Mouse (Mus musculus) adrenal gland, postnatal 14 days (tissue): Measurements from ENCODE around the gene Thap4. TPM values are rescaled to one million over a fixed set of nuclear protein-coding genes. Genes with fewer than 3 reads are reported as not detected.
"Not testable (repeated sequence)": the region's sequence is repeated elsewhere in the genome, so short reads cannot be mapped to it uniquely, and the experiment has no call there.

Source experiments
- DNase-seq: peaks from one replicate; pipeline ENCODE4 v3.0.0; 2021; ENCODE audit warnings: mixed read lengths
- long read RNA-seq, 2 experiments: library from polyadenylated mRNA; stranded (forward); transcript quantifications; one replicate each; pipeline ENCODE4 v2.0.0; 2021
- total RNA-seq: library from RNA; stranded (reverse); gene quantifications from 2 replicates; pipeline ENCODE4 v1.2.3, GENCODE M21; 2021

Thap4 gene
- 42.6 and 45.8 TPM in 2 replicates for total RNA-seq
- long read RNA-seq, experiment 1, full-length matches to known transcripts: 28 of 31 reads
- long read RNA-seq, experiment 1, partial matches to known transcripts: 2 of 31 reads
- long read RNA-seq, experiment 1, other reads (novel, unspliced or antisense): 1 of 31 reads
- long read RNA-seq, experiment 2, full-length matches to known transcripts: 16 of 18 reads
- long read RNA-seq, experiment 2, partial matches to known transcripts: 2 of 18 reads
- long read RNA-seq, experiment 2, other reads (novel, unspliced or antisense): 0 of 18 reads

DNA sequence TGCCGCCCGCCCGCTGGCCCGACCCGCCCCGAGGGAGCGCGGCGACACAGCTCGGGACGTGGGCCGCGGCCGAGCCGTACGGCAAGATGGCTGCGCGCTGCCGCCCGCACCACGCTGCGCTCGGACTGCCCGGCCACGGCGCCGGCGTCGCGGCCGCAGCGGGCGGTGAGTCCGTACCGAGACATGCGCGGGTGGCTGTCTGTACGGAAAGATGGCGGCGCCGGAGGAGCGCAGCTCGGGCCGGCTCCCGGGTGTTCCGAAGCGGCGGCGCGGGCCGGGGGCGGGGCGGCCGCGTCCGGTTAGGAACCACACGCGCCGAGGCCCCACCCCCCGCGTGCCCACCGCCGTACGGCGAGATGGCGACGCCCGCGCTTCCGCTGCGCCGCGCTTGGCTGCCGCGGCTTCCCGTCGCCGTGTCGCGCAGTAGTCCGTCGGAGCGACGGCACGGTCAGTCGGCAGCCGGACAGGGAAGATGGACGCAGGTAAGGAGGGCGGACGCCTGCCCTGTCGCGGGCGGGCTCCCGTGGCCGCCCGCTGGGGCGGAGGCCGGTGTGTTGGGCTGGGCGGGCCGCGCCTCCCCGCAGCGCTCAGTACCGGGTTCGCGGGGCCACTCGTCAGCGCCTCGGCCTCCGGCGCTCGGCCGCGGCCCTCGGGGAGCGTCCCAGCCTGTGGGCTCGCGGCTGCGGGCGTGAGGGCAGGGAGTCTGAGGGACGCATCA, at the start of gene Thap4:
Gene Thap4, minus strand, starts transcription at position 292 of the 718 bp plus-strand sequence.
- peak; percentile 96 for DNase-seq

DNA sequence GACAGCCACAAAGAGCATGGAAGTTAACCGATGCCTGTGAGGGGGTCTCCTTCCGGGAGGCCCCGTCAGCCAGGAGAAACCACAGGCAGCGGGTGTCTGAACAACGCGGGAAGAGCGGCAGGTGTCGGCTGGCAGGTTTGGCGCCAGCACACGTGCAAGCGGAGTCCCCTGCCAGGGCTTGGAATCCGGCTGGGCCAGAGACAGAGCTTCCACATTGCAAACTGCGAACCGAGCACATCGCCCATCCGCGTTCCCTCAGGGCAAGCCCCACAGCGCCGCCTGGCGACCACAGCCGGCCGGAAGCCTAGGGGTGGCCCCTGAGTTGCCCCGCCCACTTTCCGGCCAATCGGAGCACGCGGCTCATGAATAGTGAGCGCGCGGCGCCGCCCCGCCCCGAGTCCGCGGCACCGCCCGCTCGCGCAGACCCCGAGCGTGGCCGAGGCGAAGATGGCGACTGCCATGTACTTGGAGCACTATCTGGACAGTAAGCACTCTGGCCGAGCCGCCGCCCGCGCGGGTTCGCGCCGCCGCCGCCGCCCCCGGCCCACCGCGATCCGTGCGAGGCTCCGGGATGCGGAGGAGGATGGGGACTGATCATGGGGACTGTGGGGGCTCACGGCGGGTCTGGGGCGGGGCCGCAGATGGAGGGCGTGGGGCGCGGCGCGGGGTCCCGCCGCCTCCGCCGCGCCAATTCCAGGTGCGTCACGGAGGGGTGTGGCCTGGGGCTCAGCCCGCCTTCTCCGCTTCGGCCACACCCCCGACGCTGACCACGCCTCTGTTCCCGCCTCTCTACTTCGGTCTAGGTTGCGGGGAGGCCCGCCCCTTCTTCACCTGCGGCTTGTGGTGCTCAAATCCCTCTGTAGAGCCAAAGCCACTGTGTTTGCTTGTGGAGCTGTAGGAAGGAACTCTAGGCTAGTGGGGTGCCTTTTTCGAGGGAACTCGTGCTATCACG, 49.2 kb upstream of the Thap4 start, which contains the start of gene Ing5:
Gene Ing5, plus strand, starts transcription at position 410 of the 952 bp plus-strand sequence.
- peak; percentile 100 for DNase-seq

GRCm38 (mm10) chr1:93802771-93803170, 48.1 kb upstream of the Thap4 start:
- DNase-seq: no peak

DNA sequence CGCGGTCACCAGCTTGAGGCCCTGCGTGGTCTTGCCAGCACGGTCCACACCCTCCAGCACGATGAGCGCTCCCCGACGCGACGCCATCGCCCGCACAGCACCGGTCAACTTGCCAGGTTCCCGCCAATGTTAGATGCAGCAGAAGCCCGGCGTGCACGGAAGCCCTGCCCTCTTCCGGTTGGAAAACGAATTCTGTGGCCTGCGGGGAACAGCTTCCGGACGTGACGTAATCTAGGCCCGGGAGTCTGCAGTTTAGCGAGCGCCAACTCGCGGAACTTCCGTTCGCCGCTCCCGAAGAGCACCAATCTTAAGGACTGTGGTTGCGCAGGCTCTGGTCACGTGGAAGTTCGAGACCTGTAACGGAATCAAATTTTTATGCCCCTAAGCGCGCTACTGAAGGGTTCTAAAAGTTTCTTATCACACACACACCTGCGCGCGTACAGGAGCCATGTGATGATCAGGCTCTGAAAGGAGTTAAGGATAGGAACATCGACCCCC, 47.1 kb upstream of the Thap4 start, which contains the start of gene Dtymk:
Gene Dtymk, minus strand, starts transcription at position 194 of the 498 bp plus-strand sequence.
- DNase-seq: peak; percentile 95

GRCm38 (mm10) chr1:93800670-93801503, 46.2 kb upstream of the Thap4 start:
- DNase-seq: no peak

DNA sequence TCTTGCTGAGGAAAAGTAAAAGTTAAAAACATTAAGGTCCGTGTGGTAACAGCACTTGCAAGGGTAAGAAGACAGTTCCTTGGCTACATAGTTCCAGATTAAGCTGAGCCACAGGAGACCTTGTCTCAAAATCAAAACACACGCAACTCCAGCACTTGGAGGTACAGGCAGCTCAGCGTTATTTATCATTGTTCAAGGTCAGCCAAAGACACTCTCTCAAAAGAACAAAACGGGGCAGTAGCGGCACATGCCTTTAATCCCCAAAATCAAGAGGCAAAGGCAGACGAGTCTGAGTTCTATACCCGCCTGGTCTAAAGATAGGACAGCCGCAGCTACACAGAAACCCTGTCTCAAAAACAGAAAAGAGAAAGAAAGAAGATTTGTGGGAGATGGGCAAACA, 41.2 kb upstream of the Thap4 start:
- peak; percentile 28 for DNase-seq

- DNase-seq: no peak
Observed at GRCm38 (mm10) chr1:93794526-93794925, 39.9 kb upstream of the Thap4 start.

- no peak for DNase-seq
Observed at GRCm38 (mm10) chr1:93786912-93787311, 32.2 kb upstream of the Thap4 start.

- no peak for DNase-seq
Observed at GRCm38 (mm10) chr1:93776686-93777085, 22.0 kb upstream of the Thap4 start.

DNA sequence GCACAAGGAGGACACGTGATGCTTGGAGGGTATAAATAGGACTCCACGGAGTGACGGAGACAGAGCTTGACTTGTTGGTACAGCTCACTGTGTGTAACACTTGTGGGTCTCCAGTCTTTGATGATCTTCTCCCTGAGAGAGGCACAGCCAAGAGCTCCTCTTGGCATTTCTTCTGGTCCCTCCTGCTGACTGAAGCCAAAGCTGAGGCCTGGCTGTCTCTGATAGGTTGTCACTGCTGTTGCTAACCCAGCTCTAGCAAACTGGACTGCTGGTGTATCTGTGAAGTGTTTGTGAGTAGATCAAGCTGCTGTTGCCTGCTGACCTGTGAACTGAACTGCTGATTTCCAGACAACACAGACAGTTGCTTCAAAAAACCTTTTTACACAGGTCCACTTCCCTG, 15.2 kb upstream of the Thap4 start:
- DNase-seq: no peak

DNA sequence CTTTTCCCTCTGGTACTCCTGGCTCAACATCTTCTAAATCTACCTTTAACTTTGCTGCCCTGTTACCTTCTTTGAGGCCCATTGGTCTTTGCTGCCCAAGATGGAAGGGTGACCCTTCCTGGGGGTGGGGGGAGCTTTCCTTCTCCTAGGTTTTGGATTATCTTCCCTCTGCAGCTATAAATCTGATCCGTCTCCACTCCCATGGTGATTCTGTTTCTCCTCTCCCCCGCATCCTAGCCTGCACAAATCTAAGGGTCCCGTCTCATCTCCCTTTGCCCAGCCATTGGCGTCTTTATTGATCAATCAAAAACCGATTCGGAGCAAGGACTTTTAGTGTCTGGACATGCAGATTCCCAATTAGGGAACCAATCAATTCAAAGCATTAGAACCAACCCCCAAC, 12.9 kb upstream of the Thap4 start:
- DNase-seq: no peak

GRCm38 (mm10) chr1:93764871-93765591, 10.4 kb upstream of the Thap4 start:
- DNase-seq: no peak

DNA sequence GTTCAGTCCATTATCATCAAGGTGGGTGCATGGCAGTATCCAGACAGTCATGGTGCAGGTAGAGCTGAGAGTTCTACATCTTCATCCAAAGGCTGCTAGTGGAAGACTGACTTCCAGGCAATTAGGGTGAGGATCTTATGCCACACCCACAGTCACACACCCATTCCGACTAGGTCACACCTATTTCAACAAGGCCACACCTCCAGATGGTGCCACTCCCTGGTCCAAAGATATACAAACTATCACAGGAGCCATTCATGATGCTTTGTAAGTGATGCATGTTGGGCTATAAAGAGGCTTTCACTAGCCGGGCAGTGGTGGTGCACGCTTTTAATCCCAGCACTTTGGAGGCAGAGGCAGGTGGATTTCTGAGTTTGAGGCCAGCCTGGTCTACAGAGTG, 8.9 kb upstream of the Thap4 start:
- not testable (repeated sequence) for DNase-seq

DNA sequence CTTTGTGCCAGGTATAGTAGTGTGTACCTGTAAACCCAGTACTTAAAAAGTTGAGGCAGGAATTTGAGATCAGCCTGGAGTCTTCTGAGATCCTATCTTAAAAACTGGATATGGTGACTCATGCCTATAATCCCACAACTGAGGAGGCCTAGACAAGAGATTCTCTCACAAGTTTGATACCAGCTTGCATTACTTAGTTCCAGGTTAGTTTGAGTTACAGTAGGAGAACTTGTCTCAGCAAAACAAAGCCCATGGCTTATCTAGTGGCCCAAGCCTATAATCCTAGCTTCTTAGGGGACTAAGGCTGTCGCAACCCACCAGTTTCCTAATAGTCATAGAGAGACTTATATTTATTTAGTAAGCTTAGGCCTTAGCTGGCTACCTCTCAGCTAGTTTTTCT, 5.4 kb upstream of the Thap4 start:
- DNase-seq: no peak

- no peak for DNase-seq
Observed at GRCm38 (mm10) chr1:93756154-93756553, 1.5 kb upstream of the Thap4 start.

- no peak for DNase-seq
Observed at GRCm38 (mm10) chr1:93755618-93756017, 954 bp upstream of the Thap4 start.

DNA sequence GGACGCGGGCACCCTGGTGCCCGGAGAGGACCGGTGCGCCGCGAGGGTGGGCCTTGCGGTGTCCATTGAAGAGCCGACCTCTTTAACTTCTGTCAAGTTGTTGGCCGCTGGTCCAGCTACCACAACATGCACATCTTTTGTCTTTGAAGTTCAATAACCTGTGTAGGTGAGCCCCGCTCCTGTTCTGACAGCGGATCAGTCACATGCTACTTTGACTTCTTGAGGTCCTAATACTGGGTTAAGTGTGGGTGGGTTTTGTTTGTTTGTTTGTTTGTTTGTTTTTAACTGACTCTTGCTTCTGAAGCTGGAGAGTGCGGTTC, 587 bp upstream of the Thap4 start:
- DNase-seq: no peak

DNA sequence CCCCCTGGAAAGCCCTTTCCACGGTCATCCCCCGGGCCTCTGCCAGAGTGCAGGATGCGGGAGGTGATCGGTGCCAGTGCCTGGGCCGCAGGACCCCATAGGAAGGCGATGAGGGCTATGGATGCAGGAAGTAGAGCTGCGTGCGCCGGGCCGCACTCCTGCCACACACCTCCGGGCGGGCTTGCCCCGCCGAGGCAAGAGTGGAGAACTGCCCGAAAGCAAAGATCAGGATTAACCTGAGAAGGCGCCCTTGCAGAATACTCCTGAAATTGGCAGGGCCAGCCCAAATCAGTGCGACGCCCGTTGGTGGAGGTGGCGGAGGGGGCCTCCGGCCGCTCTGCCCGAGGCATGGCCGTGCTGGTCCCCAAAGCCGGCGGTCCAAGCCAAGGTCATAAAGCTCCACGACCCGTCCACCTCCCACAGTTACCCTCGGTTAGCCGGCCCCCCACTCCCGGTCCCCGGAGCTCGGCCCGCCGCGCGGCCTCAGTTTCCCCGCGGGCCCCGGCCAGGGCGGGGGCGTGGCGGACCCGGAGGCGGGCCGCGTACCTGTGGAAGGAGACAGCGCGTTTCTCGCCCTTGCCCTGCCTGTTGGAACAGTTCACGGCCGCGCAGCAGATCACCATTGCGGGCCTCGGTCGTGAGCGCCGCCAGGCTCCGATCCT, 622 bp downstream of the Thap4 start:
- peak; percentile 59 for DNase-seq

GRCm38 (mm10) chr1:93751290-93751689, 3.4 kb downstream of the Thap4 start, which contains the start of gene Atg4b:
Gene Atg4b, plus strand, starts transcription at chr1:93751500.
- no peak for DNase-seq

- no peak for DNase-seq
Observed at GRCm38 (mm10) chr1:93748539-93748938, 6.1 kb downstream of the Thap4 start.
